ENCODE assay signal across 8 mouse cellular contexts in genomic region chr17:50509251-50510104, GRCm38 (mm10). TPM values are rescaled to one million over a fixed set of nuclear protein-coding genes. Genes with fewer than 3 reads are reported as not detected.
A peak's percentile ranks its signal among the peaks of the same experiment; 100 is the strongest.
DNase-seq lines count a peak whose midpoint lies in the region; ATAC-seq lines count a peak whose summit lies in the region.

Gene Plcl2 (plus strand): TSS chr17:50509403.

- peak; percentile 64 to 74 for DNase-seq in adrenal gland, adult 18-20 months (ENCODE audit: low spot score in 2 of 2)
- DNase-seq in embryo, embryonic 10 days (ENCODE audit: low spot score) = peak; percentile 63
- peak; percentile 47 to 64 for DNase-seq in gastrocnemius, adult 8-10 months (ENCODE audit: low spot score in 2 of 2)
- DNase-seq in induced T-regulatory cell, adult 2 months (ENCODE audit: low read depth) = peak; percentile 83
- DNase-seq in left cerebral cortex, postnatal 25 days (ENCODE audit: low spot score in 2 of 2) = peak; percentile 57 to 67
- peak; percentile 63 to 68 for DNase-seq in right cerebral cortex, postnatal 10 days (ENCODE audit: low spot score in 2 of 2)
- DNase-seq in urinary bladder, postnatal 36 days (ENCODE audit: low spot score in 2 of 2) = peak; percentile 27 to 38

- ATAC-seq in megakaryocyte-erythroid progenitor cell, adult 5-6 weeks (replicated peaks; ENCODE audit: low FRiP score, low TSS enrichment, poor library complexity, severe bottlenecking) = no peak

- intact Hi-C loops in left cerebral cortex, postnatal 25 days (cut with DNase I) = loop anchor here (1.0 to 5.0 kb wide), 5 partner anchors 103 to 253 kb away; no protein-coding TSS in a partner anchor

RNA-seq across cellular contexts. Expression of gene Plcl2, which starts in this region (rescaled TPM):
- total RNA-seq in adrenal gland, adult 18-20 months (2021) = 10 to 100 TPM; 48.7 to 58.0 TPM
- 10 to 100 TPM; 29.8 to 45.2 (median 39.3) TPM for total RNA-seq in gastrocnemius, adult 8-10 months (2022)
- total RNA-seq in left cerebral cortex, postnatal 25 days (2021) = 10 to 100 TPM; 84.0 to 85.2 TPM
- total RNA-seq in megakaryocyte-erythroid progenitor cell, adult 5-6 weeks (2014; fragmentation: Nextera tagmentation) = 42.4 and 61.8 TPM in 2 replicates
- total RNA-seq in megakaryocyte-erythroid progenitor cell, adult 5-6 weeks (2017) = 44.0 and 47.5 TPM in 2 replicates

Comparison
In these comparisons a context has a peak if more than half of its experiments do, and no peak if none do; other contexts are left out.
1. DNase-seq: peak in every context shown above with its lines; median percentile 83 in induced T-regulatory cell, adult 2 months; 69 in adrenal gland, adult 18-20 months; 66 in right cerebral cortex, postnatal 10 days; 63 in embryo, embryonic 10 days; 62 in left cerebral cortex, postnatal 25 days; 56 in gastrocnemius, adult 8-10 months; 32 in urinary bladder, postnatal 36 days.